Mouse (Mus musculus) embryonic facial prominence, embryonic 14.5 days (tissue): ENCODE measurements around the gene Fam129c. TPM values are rescaled to one million over a fixed set of nuclear protein-coding genes. Genes with fewer than 3 reads are reported as not detected.
A peak's percentile ranks its signal among the peaks of the same experiment; 100 is the strongest.

Source experiments
- ATAC-seq: fragments of 200-750 bp; cut with Nextera tagmentation; 2 replicates; pipeline ENCODE4 v1.8.0; 2017; ENCODE audit warnings: low read depth, moderate number of reproducible peaks, moderate TSS enrichment
- DNase-seq: peaks from one replicate; pipeline ENCODE4 v3.0.0-alpha.2; 2015; ENCODE audit warnings: low spot score
- H3K27ac ChIP-seq: fragments of 300-500 bp; sonication (generic); replicated peaks from 2 replicates; pipeline ENCODE4 v1.5.1; 2014; ENCODE audit warnings: low read depth, mild to moderate bottlenecking, low read length, moderate library complexity
- H3K27me3 ChIP-seq: fragments of 300-500 bp; sonication (generic); replicated peaks from 2 replicates; pipeline ENCODE4 v1.6.1; 2014; ENCODE audit warnings: low read length; ENCODE audit not compliant: control insufficient read depth, insufficient read depth
- H3K36me3 ChIP-seq: fragments of 300-500 bp; sonication (generic); 2 replicates; pipeline ENCODE4 v1.6.1; 2014; ENCODE audit warnings: low read length, mixed read lengths; ENCODE audit not compliant: control insufficient read depth, insufficient read depth
- H3K4me1 ChIP-seq: fragments of 300-500 bp; sonication (generic); 2 replicates; pipeline ENCODE4 v1.6.1; 2014; ENCODE audit warnings: antibody characterized with exemption, low read length; ENCODE audit not compliant: control insufficient read depth, insufficient read depth
- H3K4me2 ChIP-seq: fragments of 300-500 bp; sonication (generic); 2 replicates; pipeline ENCODE4 v1.6.1; 2014; ENCODE audit warnings: low read depth, mild to moderate bottlenecking, low read length, moderate library complexity, mixed read lengths
- H3K4me3 ChIP-seq: fragments of 300-500 bp; sonication (generic); 2 replicates; pipeline ENCODE4 v1.5.1; 2014; ENCODE audit warnings: low read depth, mild to moderate bottlenecking, low read length
- H3K9ac ChIP-seq: fragments of 300-500 bp; sonication (generic); 2 replicates; pipeline ENCODE4 v1.6.1; 2014; ENCODE audit warnings: low read depth, mild to moderate bottlenecking, low read length, moderate library complexity, mixed read lengths
- H3K9me3 ChIP-seq: fragments of 300-500 bp; sonication (generic); 2 replicates; pipeline ENCODE4 v1.6.1; 2016; ENCODE audit warnings: low read length; ENCODE audit not compliant: control insufficient read depth
- WGBS: fragments of 180-500 bp; shearing (Covaris S2); extraction: QIAGEN DNeasy Blood & Tissue Kit; methylation state at CpG from one replicate; pipeline ENCODE4 v1.1.7; 2014; 5-methylcytosine and 5-hydroxymethylcytosine counted together
- polyA plus RNA-seq: library from polyadenylated mRNA; unstranded; fragments of >200 nt; fragmentation: Nextera tagmentation; extraction: Ambion mirVana; gene quantifications from 2 replicates; pipeline ENCODE4 v1.2.1, GENCODE M21; 2014

The Fam129c gene
- polyA plus RNA-seq, 1 experiment from 2014 or later, result 2.3 TPM

DNA sequence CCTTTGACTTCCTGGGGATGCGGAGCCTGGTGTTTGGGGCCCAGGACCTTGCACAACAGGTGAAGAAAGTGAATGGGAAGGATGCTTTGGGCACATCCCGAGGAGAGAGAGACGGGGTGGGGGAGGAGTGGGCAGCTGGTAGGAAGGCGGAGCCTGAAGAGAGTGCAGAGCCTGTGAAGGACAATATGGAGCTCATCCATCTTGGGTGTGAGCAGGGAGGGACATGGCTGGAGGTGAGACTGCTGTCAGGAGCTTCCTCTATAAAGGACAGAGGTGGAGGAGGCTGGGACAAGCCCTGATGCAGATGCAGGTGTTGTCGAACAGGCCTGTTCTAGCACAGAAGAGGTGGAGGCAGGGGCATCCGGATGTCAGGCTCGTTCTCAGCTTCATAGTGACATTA is 6.6 kb downstream of the Fam129c start:
- Histone ChIP-seq H3K4me3 (no peak overlapping the region), H3K9me3 (no peaks in the 10 kb centered on the region), H3K27ac (no peak overlapping the region), H3K36me3 (no peaks in the 10 kb centered on the region), H3K9ac (no peak overlapping the region), H3K4me1 (peaks cover 4% of the 10 kb centered on the region; the same call in 1 of the 2 replicates), H3K4me2 (no peak overlapping the region), H3K27me3 (peaks cover 17% of the 10 kb centered on the region)
- DNase-seq (no peak), ATAC-seq (no peak)
- WGBS, result 52% methylated on average over 7 of the region's 7 CpGs

DNA sequence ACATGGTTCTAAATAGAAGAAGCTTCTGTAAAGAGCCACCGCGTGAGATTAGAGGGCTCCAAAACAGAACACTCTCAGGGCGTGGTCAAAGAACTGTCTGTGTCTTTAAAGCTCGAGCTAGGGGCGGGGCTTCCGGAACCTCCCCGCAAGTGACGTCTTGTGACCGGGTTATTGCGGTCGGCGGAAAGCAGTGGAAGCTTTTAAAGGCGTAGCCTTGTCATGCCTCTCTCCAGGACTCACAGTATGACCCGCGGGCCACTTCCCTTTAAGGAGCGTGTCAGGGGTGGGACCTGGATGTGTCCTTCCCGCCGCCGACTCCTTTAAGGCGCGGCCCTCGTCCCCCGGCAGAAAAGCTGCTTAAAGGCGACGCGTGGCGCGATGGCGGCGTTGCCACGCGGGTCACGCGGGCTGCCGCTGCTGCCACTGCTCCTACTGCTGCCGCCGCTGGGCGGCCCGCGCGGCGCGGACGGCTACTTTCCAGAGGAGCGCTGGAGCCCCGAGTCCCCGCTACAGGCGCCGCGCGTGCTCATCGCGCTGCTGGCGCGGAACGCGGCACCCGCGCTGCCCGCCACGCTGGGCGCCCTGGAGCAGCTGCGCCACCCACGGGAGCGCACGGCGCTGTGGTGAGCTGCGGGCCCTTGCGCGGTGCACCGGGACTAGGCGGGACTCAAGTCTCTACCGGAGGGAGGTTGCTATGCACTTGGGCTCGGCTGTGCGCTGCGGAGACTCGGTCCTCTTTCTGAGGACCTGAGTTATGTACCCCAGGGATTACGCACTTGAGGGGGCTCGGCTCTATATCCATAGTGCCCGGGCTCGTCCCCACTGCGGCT is 13.6 kb downstream of the Fam129c start, which contains the start of gene Colgalt1:
Gene Colgalt1 (plus strand): TSS at position 177 of the 830 bp plus-strand sequence.
- DNase-seq, result peak; percentile 100
- Histone ChIP-seq H3K4me1 (peaks cover 9% of the 10 kb centered on the region; the same call in 1 of the 2 replicates), H3K9ac (peak within 1 kb of the TSS; percentile 89), H3K27ac (peak within 1 kb of the TSS; percentile 90), H3K4me2 (peak within 1 kb of the TSS; percentile 57), H3K9me3 (no peaks in the 10 kb centered on the region), H3K27me3 (no peaks in the 10 kb centered on the region), H3K36me3 (peaks cover 29% of the 10 kb centered on the region), H3K4me3 (peak within 1 kb of the TSS; percentile 89)
- 0% methylated on average over 39 of the region's 82 CpGs for WGBS
- peak; percentile 100 for ATAC-seq

DNA sequence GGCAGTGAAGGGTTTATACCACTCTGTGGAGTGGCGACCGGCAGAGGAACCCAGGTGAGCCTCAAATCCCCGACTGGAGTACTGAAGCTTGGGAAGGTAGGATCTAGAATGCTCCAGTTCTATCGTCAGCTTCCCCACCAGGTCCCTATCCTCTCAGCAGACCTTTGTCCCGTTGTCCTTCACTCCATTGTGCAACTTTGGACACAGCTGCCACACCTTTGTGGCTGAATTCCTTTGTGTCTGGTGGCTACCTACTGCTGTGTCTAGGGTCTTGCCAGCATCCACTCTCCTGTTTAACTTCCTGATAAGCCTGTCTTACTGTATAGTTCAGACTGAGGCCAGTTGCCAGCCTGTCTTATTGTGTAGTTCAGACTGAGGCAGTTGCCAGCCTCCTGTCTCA is 14.7 kb downstream of the Fam129c start:
- H3K4me3 ChIP-seq, result peak overlapping the region; percentile 89
- peak overlapping the region; percentile 89 for H3K9ac ChIP-seq
- DNase-seq, result no peak
- H3K4me2 ChIP-seq, result peak overlapping the region; percentile 57
- WGBS, result 32% methylated on average over 5 of the region's 5 CpGs
- H3K36me3 ChIP-seq, result peaks cover 40% of the 10 kb centered on the region
- no peaks in the 10 kb centered on the region for H3K27me3 ChIP-seq
- peaks cover 9% of the 10 kb centered on the region; the same call in 1 of the 2 replicates for H3K4me1 ChIP-seq
- H3K9me3 ChIP-seq, result no peaks in the 10 kb centered on the region
- ATAC-seq, result no peak
- H3K27ac ChIP-seq, result no peak overlapping the region

DNA sequence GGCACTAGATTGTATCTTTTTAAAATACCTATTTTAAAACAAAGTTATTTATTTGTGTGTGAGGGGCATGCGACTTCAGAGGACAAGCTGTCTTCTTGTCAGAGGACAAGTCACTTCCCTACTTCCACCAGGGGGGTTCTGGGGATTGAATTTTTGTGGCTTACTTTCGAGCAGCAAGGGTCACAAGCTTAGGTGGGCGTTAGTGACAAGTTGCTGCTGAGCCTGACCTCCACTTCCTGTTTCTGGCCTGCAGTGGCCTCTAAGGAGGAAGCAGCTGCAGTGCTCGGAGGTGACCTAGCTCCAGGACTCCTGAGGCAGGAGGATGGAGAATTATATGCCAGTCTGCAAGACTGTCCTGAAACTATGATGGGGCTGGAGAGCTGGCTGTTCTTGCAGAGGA is 16.0 kb downstream of the Fam129c start:
- ATAC-seq (no peak), DNase-seq (no peak)
- H3K27ac ChIP-seq, result no peak overlapping the region
- no peaks in the 10 kb centered on the region for H3K9me3 ChIP-seq
- H3K27me3 ChIP-seq, result no peaks in the 10 kb centered on the region
- H3K4me2 ChIP-seq, result no peak overlapping the region
- H3K4me1 ChIP-seq, result peaks cover 9% of the 10 kb centered on the region; the same call in 1 of the 2 replicates
- H3K36me3 ChIP-seq, result peaks cover 53% of the 10 kb centered on the region
- no peak overlapping the region for H3K4me3 ChIP-seq
- 34% methylated on average over 4 of the region's 4 CpGs for WGBS
- H3K9ac ChIP-seq, result no peak overlapping the region

DNA sequence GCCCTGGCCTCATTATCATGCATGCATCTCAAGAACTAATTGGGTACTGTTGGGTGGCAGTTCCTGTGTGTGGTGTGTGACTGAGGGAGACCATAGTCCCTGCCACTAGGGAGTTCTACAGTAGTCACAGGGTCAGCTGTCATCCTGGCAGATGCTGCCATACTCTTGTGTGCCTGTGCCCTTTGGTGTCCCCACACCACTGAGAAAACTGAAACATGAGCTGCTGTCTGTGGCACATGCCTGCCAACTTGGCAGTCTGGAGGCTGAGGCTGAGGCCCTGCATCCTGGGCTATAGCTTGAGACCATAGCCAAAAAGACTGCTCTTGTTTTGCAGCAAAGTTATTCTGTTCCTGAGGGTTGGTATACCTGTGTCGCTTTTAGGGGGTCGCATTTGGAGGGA is 22.3 kb downstream of the Fam129c start:
- H3K36me3 ChIP-seq, result peaks cover 97% of the 10 kb centered on the region

DNA sequence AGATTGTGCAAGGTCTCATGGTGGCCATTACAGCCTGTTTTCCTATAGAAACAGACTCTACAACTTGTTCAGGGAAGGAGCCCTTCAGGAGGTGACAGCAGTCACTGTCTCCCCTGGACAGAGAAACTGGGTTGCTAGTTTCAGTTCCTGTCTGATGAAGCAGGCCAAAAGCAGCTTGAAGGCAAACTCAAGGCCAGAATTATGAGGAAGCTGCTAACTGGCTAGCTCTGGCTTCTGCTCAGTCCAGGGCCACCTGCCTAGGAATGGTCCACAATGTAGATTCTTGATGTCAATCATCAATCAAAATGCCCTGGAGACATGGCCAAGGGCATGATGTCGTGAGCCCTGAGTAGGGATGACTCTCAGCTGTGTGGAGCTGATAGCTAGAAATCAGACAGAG is 27.6 kb downstream of the Fam129c start:
- Histone ChIP-seq H3K4me3 (no peak overlapping the region), H3K27ac (no peak overlapping the region), H3K36me3 (peaks cover 54% of the 10 kb centered on the region), H3K9ac (no peak overlapping the region), H3K27me3 (0 out of 2 replicates have a peak, but pooled peaks cover 6% of the 10 kb centered on the region), H3K4me2 (no peak overlapping the region), H3K9me3 (peaks cover 17% of the 10 kb centered on the region), H3K4me1 (peaks cover 22% of the 10 kb centered on the region)
- no peak for ATAC-seq
- no peak for DNase-seq
- WGBS, result 63% methylated on average over 1 of the region's 1 CpGs

More for the DNA sequence above, 22.3 kb downstream of the Fam129c start:
- Histone ChIP-seq H3K27me3 (no peaks in the 10 kb centered on the region), H3K9ac (no peak overlapping the region), H3K9me3 (peaks cover 17% of the 10 kb centered on the region), H3K4me3 (no peak overlapping the region), H3K27ac (no peak overlapping the region), H3K4me1 (no peaks in the 10 kb centered on the region), H3K4me2 (no peak overlapping the region)
- 95% methylated on average over 2 of the region's 2 CpGs for WGBS
- DNase-seq (no peak), ATAC-seq (no peak)

DNA sequence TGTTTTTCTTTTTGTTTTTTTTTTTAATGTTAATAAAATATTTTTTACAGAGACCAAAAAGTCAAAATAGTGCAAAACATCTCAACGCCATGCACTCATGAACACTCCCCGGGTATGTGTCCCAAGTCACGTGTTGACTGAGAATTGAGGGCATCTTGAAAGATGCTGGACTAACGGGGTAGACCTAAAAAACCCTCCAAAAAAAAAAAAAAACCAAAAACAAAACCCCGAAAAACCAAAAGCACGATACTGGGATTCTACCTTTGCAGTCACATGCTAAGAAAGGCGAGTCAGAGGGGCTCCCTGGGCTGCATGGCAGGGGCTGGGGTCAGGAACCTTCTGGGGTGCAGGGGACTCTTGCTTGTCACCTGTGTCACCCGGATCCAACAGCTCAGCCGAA is 29.3 kb downstream of the Fam129c start:
- H3K27ac ChIP-seq, result no peak overlapping the region
- H3K36me3 ChIP-seq, result peaks cover 38% of the 10 kb centered on the region
- ATAC-seq (no peak), DNase-seq (no peak)
- H3K27me3 ChIP-seq, result 0 out of 2 replicates have a peak, but pooled peaks cover 10% of the 10 kb centered on the region
- WGBS, result 81% methylated on average over 9 of the region's 9 CpGs
- H3K4me3 ChIP-seq, result no peak overlapping the region
- no peak overlapping the region for H3K9ac ChIP-seq
- peaks cover 23% of the 10 kb centered on the region for H3K4me1 ChIP-seq
- peaks cover 14% of the 10 kb centered on the region for H3K9me3 ChIP-seq
- H3K4me2 ChIP-seq, result no peak overlapping the region

DNA sequence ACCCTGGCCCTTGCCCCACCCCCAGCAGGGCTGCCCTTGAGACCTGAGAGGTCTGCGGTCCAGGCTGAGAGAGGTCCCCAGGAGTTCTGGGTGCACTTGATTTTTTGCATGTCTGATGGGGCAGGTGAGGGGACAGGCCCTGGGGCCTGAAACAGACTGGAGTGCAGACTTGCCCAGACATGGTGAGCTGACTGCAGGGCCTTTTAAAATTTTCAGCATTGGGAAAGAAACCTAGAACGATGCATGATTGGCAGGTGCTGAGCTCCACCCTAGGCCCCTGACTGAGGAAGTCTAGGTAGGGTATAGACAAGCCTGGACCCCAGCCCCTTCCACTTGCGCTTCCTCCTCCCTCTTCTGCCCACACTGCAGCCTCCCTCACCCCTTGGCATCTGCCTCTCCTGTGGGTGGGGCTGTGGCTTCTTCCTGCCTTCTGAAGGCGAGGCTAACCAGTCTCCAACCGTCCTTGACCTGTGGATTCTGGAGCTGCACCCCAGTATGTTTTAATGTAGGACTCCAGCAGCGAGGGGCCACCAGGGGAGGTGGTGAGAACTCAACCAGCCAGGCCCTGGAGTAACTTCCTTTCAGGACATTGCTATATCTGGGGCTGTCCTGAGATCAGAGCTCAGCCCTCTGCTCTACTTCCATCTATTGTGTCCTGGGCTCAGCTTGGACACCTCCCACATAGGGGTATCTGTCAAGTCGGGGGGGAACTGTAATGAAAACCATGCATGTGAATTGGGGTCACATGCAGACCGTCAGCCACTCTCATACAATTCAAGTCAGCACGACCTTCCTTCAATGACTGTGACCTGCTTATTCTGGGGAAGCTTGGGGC is 30.0 kb downstream of the Fam129c start:
- WGBS, result 30% methylated on average over 9 of the region's 9 CpGs
- H3K4me3 ChIP-seq, result no peak overlapping the region
- 0 out of 2 replicates have a peak overlapping the region, but pooled peaks have one; percentile 75 for H3K27ac ChIP-seq
- H3K9ac ChIP-seq, result no peak overlapping the region
- 0 out of 2 replicates have a peak, but pooled peaks have one; percentile 4 for ATAC-seq
- H3K9me3 ChIP-seq, result peaks cover 7% of the 10 kb centered on the region
- peak; percentile 52 for DNase-seq
- H3K36me3 ChIP-seq, result peaks cover 30% of the 10 kb centered on the region
- H3K4me1 ChIP-seq, result peaks cover 23% of the 10 kb centered on the region
- H3K4me2 ChIP-seq, result no peak overlapping the region
- H3K27me3 ChIP-seq, result 0 out of 2 replicates have a peak, but pooled peaks cover 10% of the 10 kb centered on the region
